Mouse (Mus musculus): ENCODE data around the gene Trp53. TPM values are rescaled to one million over a fixed set of nuclear protein-coding genes. Genes with fewer than 3 reads are reported as not detected.

Trp53 gene
- polyA plus RNA-seq, 1 experiment from 2014 or later = 175 TPM

DNA sequence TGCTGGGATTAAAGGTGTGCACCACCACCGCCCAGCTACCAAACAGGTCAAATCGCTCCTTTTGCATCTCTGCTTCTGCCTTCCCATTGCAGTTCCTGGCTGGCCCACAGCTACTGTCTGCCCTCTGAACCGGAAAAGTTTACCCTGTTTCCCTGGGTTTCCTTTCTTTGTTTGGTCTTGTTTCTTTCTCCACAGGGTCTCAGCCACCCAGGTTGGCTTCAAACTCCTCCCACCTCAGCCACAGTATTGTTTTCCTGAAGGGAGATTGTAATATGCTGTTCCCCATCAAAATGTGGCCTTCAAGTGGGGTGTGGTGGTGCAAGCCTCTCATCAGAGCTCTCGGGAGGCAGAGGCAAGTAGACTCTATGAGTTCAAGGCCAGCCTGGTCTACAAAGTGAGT is 28.8 kb upstream of the Trp53 start:
- H3K4me3 ChIP-seq (replicated peaks) = no peak overlapping the region
- 79% methylated on average over 4 of the region's 4 CpGs for WGBS
- H3K36me3 ChIP-seq = peaks cover 22% of the 10 kb centered on the region
- H3K9ac ChIP-seq (replicated peaks) = no peak overlapping the region
- H3K4me2 ChIP-seq = no peak overlapping the region
- peaks cover 11% of the 10 kb centered on the region for H3K27me3 ChIP-seq
- ATAC-seq (ENCODE audit: insufficient number of reproducible peaks, insufficient read depth, low FRiP score, low TSS enrichment, low read depth) = no peak
- H3K27ac ChIP-seq = no peak overlapping the region
- no peaks in the 10 kb centered on the region for H3K9me3 ChIP-seq
- peaks cover 45% of the 10 kb centered on the region for H3K4me1 ChIP-seq (replicated peaks)

DNA sequence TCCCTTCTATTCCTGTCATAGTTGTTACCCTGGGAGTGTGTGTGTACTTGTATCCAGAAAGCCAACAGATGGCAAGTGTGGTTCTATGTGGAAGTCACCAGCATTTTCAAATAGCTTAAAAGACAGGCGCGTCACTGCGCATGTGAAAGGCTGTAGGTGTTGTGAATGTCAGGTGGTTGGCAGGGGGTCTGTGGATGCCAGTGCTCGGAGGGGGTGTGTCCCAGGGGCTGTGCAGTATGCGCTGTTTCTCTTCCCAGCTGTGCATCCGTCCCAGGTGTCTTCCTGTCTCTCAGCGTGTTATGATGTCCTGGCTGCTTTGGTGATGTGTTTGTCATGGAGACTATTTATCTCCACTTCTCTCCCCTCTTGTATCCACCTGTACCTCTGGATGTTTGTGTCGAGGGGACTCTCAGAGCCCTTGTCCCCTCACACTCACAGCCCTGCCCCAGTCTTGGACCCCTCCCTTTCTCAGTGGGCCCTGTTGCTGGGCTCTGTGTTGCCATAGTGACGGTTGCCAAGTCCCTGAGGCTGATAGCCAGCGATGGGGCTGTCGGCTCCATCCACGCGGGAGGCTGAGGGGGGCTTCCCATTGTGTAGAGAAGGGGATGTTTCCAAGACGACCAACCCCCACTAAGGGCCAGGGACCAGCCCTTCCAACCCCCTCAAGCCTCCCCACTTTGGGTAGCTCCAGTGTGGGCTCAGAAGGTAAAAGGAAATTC is 27.4 kb upstream of the Trp53 start:
- Histone ChIP-seq H3K27ac (0 out of 2 replicates have a peak overlapping the region, but pooled peaks have one; percentile 35), H3K9ac (replicated peaks) (no peak overlapping the region; the same call in 1 of the 2 replicates), H3K9me3 (no peaks in the 10 kb centered on the region), H3K4me1 (replicated peaks) (peaks cover 48% of the 10 kb centered on the region), H3K36me3 (peaks cover 30% of the 10 kb centered on the region), H3K27me3 (peaks cover 11% of the 10 kb centered on the region), H3K4me3 (replicated peaks) (no peak overlapping the region), H3K4me2 (peak overlapping the region; percentile 18; the same call in 1 of the 2 replicates)
- no peak for ATAC-seq (ENCODE audit: insufficient number of reproducible peaks, insufficient read depth, low FRiP score, low TSS enrichment, low read depth)
- 22% methylated on average over 14 of the region's 14 CpGs for WGBS

DNA sequence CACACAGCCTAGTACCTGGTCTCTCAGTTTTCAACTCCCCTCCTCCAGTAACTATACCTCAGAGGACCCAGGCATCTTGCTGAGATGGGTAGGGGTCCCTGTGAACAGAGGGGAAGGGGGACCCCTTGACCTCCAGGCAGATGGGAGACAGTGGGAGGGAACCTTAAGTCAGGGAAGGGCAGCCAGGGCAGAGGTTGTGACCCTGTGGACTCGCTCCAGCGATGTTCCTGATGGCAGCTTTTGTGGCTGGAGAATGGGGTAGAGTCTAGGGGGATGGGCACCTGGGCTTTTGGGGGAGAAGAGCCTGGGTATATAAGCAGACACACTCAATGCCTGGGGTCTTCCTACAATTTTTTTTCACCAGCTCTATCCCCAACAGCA is 26.8 kb upstream of the Trp53 start:
- H3K9ac ChIP-seq (replicated peaks) = no peak overlapping the region; the same call in 1 of the 2 replicates
- H3K27me3 ChIP-seq = peaks cover 8% of the 10 kb centered on the region
- H3K4me2 ChIP-seq = peak overlapping the region; percentile 18; the same call in 1 of the 2 replicates
- whole genome bisulfite sequencing = 16% methylated on average over 2 of the region's 2 CpGs
- no peaks in the 10 kb centered on the region for H3K9me3 ChIP-seq
- no peak overlapping the region for H3K4me3 ChIP-seq (replicated peaks)
- peaks cover 30% of the 10 kb centered on the region for H3K36me3 ChIP-seq
- 0 out of 2 replicates have a peak overlapping the region, but pooled peaks have one; percentile 35 for H3K27ac ChIP-seq
- no peak for ATAC-seq (ENCODE audit: insufficient number of reproducible peaks, insufficient read depth, low FRiP score, low TSS enrichment, low read depth)
- H3K4me1 ChIP-seq (replicated peaks) = peaks cover 53% of the 10 kb centered on the region

DNA sequence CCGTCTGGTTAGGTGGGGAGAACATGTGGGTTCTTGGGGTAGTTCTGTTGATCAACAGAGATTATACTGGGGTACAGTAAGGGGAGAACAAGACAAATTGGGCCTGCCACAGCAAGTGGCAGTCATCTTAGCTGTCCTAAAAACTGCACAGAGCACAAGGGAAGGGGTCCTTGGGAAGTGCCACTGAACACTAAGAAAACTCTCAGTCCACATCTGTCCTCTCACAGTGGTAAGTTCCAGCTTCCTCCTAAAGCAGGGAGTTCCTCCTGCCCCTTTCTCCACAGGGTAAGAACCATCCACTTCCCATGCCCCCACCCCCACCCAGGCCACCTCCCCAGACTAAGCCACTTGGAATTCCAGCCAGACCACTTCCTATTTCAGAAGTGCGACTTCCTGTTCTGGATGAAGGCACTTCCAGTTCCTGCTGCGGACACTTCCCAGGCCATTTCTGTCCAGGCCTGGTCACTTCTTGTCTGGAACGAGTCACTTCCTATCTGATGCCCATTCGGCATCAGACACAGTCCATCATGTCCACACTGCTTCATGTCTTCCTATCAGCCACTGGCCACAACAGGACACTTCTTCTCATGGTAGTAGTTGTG is 25.5 kb upstream of the Trp53 start:
- WGBS = 78% methylated on average over 5 of the region's 5 CpGs
- H3K36me3 ChIP-seq = peaks cover 30% of the 10 kb centered on the region
- peaks cover 59% of the 10 kb centered on the region for H3K4me1 ChIP-seq (replicated peaks)
- H3K27ac ChIP-seq = no peak overlapping the region
- H3K9ac ChIP-seq (replicated peaks) = no peak overlapping the region
- no peaks in the 10 kb centered on the region for H3K9me3 ChIP-seq
- ATAC-seq (ENCODE audit: insufficient number of reproducible peaks, insufficient read depth, low FRiP score, low TSS enrichment, low read depth) = no peak
- no peaks in the 10 kb centered on the region for H3K27me3 ChIP-seq
- no peak overlapping the region for H3K4me2 ChIP-seq
- H3K4me3 ChIP-seq (replicated peaks) = no peak overlapping the region

DNA sequence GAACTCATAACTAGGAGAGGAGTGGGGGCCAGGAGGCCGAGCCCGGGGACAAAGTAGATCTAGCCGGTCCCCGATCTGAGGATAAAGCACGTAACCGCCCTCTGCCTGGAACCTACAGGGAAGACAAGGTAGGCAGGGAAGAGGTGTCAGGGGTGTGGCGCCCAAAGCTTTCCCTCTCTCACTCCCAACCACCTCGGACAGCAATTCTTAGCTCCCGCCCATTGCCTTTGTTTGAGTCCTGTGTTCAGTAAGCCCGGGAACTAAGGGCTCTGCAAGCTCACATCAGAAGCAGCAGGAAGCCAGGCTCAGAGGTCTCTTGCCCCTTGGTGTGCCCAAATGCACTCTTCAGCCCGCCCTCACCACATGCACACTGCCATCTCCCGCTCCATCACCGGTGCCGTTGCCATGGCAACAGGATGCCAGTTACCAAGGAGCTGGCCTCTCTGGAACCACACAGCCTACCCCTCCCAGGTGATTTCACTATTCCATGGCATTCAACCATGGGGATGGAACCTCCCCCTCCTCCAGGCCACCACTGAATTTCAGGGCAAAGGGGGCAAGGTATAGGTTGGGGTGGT is 22.7 kb upstream of the Trp53 start:
- H3K4me3 ChIP-seq (replicated peaks) = peak overlapping the region; percentile 85
- peak overlapping the region; percentile 97 for H3K4me2 ChIP-seq
- no peaks in the 10 kb centered on the region for H3K9me3 ChIP-seq
- H3K27me3 ChIP-seq = no peaks in the 10 kb centered on the region
- no peak for ATAC-seq (ENCODE audit: insufficient number of reproducible peaks, insufficient read depth, low FRiP score, low TSS enrichment, low read depth)
- peak overlapping the region; percentile 31; the same call in 1 of the 2 replicates for H3K9ac ChIP-seq (replicated peaks)
- H3K4me1 ChIP-seq (replicated peaks) = peaks cover 82% of the 10 kb centered on the region
- 30% methylated on average over 14 of the region's 14 CpGs for WGBS
- H3K27ac ChIP-seq = no peak overlapping the region
- peaks cover 40% of the 10 kb centered on the region for H3K36me3 ChIP-seq

DNA sequence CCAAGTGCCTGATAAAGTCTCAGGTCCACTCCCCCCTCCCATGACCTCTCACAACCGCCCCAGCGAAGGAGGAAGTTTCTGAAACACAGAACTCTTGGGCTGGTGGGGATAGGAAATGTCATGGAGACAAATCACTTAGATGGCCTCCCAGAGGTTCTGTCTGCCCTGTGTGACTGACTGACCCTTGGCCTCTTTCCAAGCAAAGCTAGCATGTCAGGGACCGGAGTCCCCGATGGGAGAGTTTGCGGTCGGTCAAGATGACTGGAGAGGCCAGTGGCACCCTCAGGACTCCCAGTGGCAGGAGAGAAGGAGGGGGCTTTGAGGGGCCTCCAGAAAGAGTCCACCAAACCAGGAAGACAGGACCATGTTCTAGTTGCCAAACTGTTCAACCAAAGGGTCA is 21.4 kb upstream of the Trp53 start:
- peak overlapping the region; percentile 85 for H3K4me3 ChIP-seq (replicated peaks)
- no peaks in the 10 kb centered on the region for H3K9me3 ChIP-seq
- 26% methylated on average over 6 of the region's 6 CpGs for WGBS
- H3K4me1 ChIP-seq (replicated peaks) = peaks cover 81% of the 10 kb centered on the region
- H3K36me3 ChIP-seq = peaks cover 49% of the 10 kb centered on the region
- peak overlapping the region; percentile 97 for H3K4me2 ChIP-seq
- ATAC-seq (ENCODE audit: insufficient number of reproducible peaks, insufficient read depth, low FRiP score, low TSS enrichment, low read depth) = no peak
- H3K27me3 ChIP-seq = no peaks in the 10 kb centered on the region
- peak overlapping the region; percentile 91 for H3K9ac ChIP-seq (replicated peaks)
- H3K27ac ChIP-seq = no peak overlapping the region

DNA sequence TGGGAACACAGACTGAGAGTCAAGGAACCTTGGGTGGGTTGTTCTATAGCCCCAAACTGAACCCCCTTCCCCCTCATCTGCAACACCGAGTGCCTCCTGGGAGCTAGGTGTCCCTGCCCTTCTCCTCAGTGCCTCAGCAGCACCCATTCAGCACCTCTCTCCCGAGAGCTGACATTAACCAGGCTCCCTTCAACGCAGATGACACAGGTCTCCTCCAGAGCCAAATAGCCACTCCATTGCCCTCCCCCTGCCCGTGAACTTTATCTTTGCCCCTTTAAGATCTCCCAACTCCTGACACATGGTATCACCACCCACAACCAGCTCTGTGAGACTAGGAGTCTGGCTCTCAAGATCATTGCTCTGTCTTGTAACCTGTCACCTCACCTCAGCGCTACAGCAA is 21.0 kb upstream of the Trp53 start:
- H3K9me3 ChIP-seq = no peaks in the 10 kb centered on the region
- 1% methylated on average over 5 of the region's 5 CpGs for WGBS
- peak overlapping the region; percentile 91 for H3K9ac ChIP-seq (replicated peaks)
- H3K4me3 ChIP-seq (replicated peaks) = peak overlapping the region; percentile 85
- H3K4me1 ChIP-seq (replicated peaks) = peaks cover 85% of the 10 kb centered on the region
- no peaks in the 10 kb centered on the region for H3K27me3 ChIP-seq
- peak overlapping the region; percentile 97 for H3K4me2 ChIP-seq
- peaks cover 51% of the 10 kb centered on the region for H3K36me3 ChIP-seq
- ATAC-seq (ENCODE audit: insufficient number of reproducible peaks, insufficient read depth, low FRiP score, low TSS enrichment, low read depth) = no peak
- peak overlapping the region; percentile 95 for H3K27ac ChIP-seq

DNA sequence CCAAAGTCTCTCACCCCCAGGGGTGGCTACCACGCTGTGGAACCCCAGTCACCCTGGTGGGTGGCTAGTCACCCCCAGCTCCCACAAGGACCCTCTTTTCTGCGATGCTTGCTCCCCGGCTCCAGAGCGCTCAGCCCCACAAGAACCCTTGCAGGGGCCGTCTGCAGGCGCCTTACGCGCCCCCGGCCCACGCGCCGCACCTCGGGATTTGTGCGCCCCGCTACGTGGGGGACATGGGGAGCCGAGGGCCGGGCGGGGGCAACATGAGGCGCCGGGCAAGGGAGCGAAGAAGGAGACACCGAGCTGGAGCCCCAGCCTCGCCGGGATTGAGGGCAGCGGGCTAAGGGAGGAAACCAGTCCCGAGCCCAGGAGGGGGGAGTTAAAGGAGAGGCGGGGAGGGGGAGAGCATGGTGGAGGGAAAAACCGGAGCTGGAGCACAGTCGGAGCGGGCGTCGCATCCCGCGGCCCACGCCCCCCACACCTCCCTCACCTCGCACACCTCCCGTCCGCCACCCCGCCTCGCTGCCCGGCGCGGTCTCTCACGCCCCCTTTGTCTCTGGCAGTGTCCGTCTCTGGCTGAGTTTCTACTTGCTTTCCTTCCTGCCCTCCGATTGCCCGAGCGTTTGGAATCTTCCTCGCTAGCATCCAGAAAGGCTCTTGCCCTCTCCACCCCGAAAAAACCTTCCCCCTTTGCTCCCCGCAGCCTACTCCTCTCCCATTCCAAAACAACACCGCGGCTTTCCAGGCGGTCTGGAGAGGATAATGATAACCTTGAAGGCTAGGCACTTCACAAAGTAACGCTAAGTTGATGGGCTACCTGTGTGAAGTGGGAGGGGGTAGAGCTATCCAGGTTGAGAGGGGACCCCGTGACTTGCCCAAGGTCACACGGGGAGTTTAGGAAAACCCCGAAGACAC is 20.1 kb upstream of the Trp53 start, which contains the start of gene Efnb3:
Efnb3 (minus strand) TSS at position 355 of the 915 bp plus-strand sequence.
- Histone ChIP-seq H3K36me3 (peaks cover 51% of the 10 kb centered on the region), H3K4me3 (replicated peaks) (peak within 1 kb of the TSS; percentile 85), H3K4me2 (peak within 1 kb of the TSS; percentile 97), H3K4me1 (replicated peaks) (peaks cover 78% of the 10 kb centered on the region), H3K27ac (peak within 1 kb of the TSS; percentile 95), H3K9ac (replicated peaks) (peak within 1 kb of the TSS; percentile 91), H3K9me3 (no peaks in the 10 kb centered on the region), H3K27me3 (no peaks in the 10 kb centered on the region)
- ATAC-seq (ENCODE audit: insufficient number of reproducible peaks, insufficient read depth, low FRiP score, low TSS enrichment, low read depth) = peak; percentile 76
- WGBS = under 1% methylated on average over 59 of the region's 59 CpGs

DNA sequence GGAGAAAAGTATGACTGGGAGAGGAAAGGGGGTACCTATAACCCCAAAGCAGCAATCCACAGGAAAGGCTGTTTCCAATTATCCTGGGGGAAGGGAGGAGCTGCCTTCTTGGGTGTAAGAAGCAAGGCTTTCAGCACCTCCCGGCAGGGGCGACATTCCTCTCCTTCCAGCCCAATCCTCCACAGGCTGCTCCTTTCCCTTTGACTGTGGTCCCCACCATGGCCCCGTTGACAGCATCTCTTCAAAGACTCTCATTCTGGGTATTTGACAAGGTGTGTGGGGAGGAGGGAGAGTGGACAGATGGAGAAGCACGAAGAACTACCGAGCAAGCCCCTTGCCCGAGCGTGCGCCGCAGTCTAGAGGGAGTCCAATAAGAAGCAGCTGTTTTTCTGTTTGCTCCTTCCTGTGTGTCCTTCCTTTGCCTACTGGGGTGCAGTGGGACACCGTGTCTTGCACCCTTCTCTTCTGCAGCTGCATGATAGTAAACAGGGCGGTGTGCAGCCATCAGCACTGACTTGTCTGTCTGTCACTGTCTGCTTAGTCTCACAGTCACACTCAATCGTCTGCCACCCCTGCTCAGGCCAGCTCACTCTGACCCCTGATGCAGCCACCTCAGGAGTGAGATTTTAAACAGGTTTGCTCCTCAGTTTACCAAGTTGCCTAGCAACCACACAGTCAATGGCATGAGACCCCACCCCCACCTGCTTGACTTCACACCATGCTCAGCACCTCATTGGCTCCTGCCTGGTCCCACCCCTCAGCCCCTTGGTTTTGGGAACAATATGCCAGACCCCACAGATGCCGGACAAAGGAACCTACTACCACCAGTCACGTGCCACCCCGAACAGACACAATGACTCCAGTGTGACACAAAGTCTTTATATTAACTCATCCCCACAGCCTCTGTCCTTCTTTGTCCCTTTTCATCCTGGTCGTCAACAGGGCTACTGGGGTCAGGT is 19.0 kb upstream of the Trp53 start:
- Histone ChIP-seq H3K4me3 (replicated peaks) (peak overlapping the region; percentile 85), H3K27ac (peak overlapping the region; percentile 95), H3K9me3 (no peaks in the 10 kb centered on the region), H3K27me3 (no peaks in the 10 kb centered on the region), H3K4me2 (peak overlapping the region; percentile 97), H3K36me3 (peaks cover 50% of the 10 kb centered on the region), H3K9ac (replicated peaks) (peak overlapping the region; percentile 45; the same call in 1 of the 2 replicates), H3K4me1 (replicated peaks) (peaks cover 76% of the 10 kb centered on the region)
- peak; percentile 45 for ATAC-seq (ENCODE audit: insufficient number of reproducible peaks, insufficient read depth, low FRiP score, low TSS enrichment, low read depth)
- 11% methylated on average over 16 of the region's 16 CpGs for WGBS

DNA sequence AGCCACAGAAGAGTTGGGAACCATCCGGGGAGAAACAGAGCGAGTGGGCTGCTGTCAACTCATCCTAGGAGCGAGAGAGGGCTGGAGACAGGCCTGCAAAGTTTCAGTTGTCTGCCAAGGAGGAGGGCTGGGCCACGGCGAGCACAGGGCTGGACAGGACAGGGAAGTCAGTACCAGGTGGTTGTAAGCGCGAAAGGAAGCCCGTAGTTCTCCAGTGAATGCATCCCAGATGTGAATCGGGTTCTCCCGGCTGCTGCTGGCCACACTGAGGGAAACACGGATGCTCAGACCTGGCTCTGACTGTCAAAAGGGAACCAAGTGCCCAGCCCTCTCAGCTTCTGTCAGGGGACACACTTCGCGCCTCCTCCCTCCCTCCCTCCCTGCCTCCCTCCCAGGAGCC is 16.8 kb upstream of the Trp53 start:
- H3K4me3 ChIP-seq (replicated peaks) = no peak overlapping the region
- WGBS = 30% methylated on average over 13 of the region's 13 CpGs
- H3K36me3 ChIP-seq = peaks cover 62% of the 10 kb centered on the region
- H3K27me3 ChIP-seq = no peaks in the 10 kb centered on the region
- peaks cover 54% of the 10 kb centered on the region for H3K4me1 ChIP-seq (replicated peaks)
- H3K9ac ChIP-seq (replicated peaks) = no peak overlapping the region; the same call in 1 of the 2 replicates
- H3K4me2 ChIP-seq = no peak overlapping the region
- peak overlapping the region; percentile 95 for H3K27ac ChIP-seq
- no peak for ATAC-seq (ENCODE audit: insufficient number of reproducible peaks, insufficient read depth, low FRiP score, low TSS enrichment, low read depth)
- no peaks in the 10 kb centered on the region for H3K9me3 ChIP-seq
